Mouse (Mus musculus) CD4-positive, CD25-positive, alpha-beta regulatory T cell, adult 4 months (primary cell): Measurements from ENCODE around the gene Zfp637. TPM values are rescaled to one million over a fixed set of nuclear protein-coding genes. Genes with fewer than 3 reads are reported as not detected.
A peak's percentile ranks its signal among the peaks of the same experiment; 100 is the strongest.
"Not testable (repeated sequence)": the region's sequence is repeated elsewhere in the genome, so short reads cannot be mapped to it uniquely, and the experiment has no call there.

Experiments used
- ATAC-seq: one replicate; pipeline ENCODE4 v1.8.0; 2017
- polyA plus RNA-seq, 2 experiments: library from polyadenylated mRNA; unstranded; fragments of 100-300 nt; shearing (Covaris generic); gene quantifications; one replicate each; pipeline ENCODE4 v1.2.1; 2017

Zfp637 gene
- polyA plus RNA-seq: 10 to 100 TPM; 34.4 to 40.9 TPM

DNA sequence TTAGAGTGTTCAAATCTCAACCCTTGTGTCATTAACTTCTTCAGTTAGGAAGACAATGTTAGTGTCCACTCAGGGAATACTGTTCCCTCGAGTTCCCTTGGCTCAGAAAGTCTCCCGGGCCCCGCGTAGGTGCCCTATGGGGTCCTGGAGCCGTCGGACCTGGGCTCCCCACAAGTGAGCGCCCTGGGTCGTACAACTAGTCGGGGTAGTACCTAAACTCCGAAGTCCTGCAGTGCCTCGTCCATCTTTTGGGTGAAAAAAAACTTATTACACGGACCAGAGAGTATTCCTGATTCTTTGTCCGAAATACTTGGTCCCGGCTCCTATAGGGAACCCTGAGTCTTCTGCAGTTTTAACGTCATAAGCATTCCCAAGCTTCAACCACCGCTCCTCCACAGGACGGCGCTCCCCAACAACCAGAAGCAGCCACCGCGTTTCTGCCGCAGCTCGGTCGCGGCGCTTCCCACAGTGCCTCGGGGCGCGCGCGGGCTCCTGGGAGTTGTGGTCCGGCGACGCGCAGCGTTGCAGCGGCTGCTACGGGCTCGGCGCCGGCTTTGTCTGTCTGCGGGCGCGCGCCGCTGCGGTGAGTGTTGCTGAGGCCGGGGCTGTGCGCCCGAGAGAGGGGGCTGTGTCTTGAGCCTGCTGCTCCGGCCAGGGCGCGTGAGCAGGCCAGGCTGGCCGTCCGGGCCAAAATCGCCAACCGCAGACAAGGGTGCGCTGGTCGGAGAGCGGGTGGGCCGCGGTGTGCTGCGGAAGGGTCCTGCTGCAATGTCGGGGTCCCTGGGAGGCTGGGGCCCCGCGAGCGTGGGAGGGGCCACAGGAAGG, at the start of gene Zfp637:
Gene Zfp637, plus strand, starts transcription at position 495 of the 825 bp plus-strand sequence.
- ATAC-seq: peak; percentile 98

DNA sequence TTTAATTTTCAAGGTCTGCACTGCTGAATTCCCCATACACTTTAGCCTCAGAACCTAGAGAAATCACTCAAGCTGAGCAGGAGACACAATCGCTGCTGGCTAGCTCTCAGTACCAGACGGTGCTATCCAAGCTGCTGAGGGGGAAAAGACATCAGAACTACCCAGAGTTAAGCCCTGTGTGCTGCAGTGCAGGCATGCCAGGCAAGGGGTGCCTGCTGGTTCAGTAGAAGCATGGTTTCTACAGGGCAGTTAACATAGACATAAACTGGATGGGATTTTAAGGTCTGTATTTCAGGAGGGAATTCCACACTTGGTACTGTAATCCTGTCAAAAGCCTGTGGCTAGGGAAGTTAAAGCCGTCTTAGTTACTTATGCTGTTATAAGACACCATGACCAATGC, 45.7 kb upstream of the Zfp637 start:
- ATAC-seq: no peak

DNA sequence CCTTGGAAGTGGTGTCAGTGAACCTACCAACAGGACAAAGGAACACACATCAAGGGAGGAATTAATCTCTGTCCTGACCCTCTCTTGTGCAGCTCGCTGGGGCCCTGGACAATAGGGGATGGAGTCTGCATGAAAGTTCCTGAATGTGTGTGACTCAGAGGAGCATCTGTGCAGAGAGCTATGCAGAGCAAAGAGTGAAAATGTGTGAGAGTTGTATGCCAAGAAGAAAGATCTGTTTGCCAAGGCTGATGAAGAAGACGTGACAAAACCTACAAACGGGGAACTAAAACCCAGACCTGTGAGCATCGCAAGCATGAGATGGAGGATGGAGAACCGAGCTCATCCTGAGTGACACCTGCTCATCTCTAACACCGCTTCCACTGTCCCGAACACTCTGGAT, 40.2 kb upstream of the Zfp637 start:
- no peak for ATAC-seq

DNA sequence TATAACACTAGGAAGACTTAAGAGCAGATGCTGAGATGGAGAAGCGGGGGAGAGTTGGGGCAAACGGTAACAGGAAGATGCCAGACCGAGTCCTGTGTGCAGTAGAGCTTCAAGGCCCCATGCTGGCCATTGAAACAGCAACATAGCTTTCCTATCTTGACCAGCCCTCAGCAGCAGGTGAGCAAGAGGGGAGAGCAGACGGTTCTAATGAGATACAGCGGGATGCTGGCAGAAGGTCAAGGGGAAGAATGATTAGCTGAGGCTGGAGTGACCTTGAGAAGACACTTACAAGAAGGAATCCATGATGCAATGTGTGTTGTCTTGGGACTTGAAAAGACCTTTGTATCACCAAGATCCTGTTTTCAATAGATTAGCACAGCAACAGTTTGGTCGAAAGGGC, 39.2 kb upstream of the Zfp637 start:
- no peak for ATAC-seq

DNA sequence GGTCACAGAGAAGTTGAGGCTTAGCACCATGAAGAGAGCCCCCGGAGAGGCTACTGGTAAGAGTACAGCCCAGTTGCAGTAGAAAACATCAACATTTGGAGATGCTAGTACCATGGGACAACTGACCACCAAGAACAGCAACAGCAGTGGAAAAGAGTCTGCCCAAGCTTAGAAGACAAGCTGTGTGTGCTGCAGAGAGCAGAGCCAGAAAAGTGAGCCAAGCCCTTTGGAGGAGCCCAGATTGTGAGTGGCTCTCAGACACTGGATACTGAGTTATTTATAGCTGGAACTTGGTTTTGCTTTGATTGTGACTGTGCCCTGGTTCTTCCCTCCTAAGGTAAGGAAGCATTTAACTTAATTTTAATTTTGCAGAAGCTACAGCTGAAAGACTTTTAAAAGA, 33.2 kb upstream of the Zfp637 start:
- ATAC-seq: no peak

DNA sequence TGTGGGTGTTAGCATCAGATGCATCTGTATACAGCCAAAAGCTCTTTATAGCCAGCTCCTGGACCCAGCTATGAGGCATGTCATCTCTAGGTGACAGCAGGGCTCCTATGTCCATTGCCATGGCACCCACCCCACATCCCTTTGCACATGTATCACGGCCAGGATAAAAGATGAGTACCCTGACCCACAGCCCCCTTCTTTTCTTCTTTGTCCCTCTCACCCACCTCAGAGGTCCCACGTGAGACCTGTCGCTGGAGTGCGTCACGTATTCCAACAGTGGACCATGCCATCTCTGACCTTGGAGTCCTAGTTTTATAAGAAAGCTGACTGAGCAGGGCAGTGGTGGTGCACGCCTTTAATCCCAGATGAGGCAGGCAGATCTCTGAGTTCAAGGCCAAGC, 31.2 kb upstream of the Zfp637 start:
- ATAC-seq: no peak

DNA sequence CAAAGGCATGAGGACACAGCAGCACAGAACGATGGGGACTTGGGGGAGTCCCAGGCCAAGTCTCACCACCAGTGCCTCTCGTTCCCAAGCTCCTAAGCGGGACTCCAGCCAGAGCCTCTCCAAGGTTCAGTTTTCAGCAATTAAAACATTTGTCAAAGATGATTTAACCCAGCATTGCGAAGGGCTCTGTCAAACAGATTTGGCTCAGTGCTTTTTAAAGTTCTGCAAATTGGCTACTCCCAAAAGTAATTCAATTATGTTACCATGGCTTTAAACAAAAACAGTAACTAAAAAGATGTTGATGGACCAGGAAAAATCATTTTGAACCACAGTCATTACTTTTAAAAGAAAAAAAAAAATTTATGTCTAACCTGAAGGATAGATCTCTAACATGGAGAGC, 30.3 kb upstream of the Zfp637 start:
- ATAC-seq: no peak

DNA sequence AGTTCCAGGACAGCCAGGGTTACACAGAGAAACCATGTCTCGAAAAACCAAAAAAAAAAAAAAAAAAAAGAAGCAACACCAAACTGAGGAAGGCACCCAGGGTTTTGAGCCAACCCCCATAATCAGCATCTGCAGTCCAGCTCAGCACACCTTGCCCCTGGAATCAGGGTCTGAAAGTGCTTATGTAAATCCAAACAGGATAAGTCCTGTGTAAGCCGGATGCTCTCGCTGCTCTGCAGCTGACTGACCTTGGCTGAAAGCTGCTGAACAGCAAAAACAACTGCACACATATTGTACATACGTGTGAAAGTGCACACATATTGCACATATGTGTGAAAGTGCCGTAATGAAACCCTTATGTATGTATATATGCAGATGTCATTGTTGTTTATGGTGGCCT, 29.7 kb upstream of the Zfp637 start:
- no peak for ATAC-seq

DNA sequence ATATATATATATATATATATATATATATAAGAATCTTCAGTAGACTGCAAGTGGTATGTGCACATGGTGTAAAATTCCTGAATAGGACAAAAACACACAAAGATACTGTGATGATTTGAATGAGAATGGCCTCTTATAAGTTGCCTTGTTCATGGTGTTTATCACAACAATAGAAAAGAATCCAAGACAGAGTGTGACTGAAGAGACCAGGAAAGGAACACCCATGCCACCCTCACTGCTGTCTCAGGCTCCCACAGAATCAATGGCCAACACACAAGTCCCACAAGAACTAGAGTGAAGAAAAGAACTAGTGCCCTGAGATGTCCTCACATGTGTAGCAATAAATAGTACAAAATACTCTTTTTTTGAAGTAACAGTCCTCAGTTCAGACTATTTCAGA, 26.3 kb upstream of the Zfp637 start:
- no peak for ATAC-seq

DNA sequence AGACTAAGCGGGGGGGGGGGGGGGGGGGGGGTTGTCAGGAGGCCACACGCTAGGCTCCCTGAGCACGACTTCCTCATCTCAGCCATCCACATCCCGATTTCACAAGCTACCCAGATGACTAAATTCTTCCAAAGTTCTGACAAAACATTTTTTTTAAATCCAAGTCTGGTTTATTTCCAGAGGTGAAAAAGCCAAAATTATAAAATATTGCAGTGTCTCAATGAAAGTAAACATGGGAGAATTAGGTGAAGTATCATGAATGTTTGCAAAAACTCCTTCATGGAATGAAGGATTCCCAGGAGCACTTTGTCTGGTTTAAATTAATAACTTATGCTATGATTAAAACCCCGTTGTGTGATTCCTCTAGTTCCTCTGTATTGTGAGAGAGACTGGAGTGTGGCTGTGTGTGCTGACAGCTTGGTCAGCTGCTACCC, 23.9 kb upstream of the Zfp637 start:
- ATAC-seq: no peak

DNA sequence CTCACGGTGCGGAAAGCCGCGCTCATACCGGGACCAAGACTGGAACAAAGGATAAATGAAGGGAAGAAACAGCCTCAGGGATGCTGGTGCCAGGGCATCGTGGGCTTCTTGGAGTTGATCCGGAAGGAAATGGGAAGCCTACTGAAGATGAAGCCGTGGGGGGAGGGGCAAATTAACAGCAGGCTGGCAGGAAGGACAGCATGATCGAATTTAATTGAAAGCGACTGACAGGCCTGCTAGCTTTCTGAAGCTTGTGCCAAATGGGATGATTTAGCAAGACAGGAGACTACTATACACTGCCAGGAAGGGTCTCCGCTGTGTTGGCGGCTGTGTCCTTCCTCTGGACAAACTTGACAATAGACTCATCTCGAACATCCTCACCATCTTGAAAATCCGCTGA, 20.7 kb upstream of the Zfp637 start:
- ATAC-seq: no peak

DNA sequence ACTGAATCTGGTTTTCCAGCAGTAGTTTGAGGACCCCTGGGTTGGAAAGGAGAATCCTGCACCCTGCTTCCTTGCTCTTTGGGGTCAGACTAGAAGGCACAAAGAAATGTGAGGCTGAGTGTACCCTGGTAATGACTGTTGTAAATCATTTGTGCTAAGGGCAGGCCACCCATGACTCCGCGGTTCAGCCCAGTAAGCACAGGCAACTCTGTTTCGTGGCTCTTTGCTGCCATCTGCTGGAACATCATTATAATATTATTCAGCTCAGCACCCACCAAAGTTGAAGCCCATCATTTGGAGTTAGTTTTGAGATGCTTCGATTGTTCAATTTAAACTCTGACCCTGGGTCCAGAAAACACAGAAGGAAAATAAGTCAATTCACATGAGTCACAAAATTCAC, 15.6 kb upstream of the Zfp637 start:
- peak; percentile 74 for ATAC-seq

DNA sequence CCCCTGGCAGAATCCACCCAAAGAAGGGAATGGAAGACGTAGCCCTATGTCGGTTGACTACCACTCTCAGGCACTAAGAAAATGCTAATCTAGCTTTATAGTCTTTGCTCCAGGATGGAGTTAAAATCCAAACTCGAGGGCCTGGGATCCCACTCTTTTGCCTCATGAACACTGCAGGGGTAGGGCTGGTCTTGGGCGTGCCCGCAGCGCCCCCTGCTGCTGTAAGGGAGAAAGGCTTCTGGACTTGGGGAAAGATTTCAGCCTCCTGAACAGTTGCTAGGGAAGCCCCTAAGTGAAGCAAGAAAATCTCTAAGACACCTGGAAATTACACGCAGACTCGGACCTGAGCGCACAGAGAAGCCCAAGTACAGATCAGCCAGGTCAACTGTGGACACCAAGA, 12.7 kb upstream of the Zfp637 start:
- no peak for ATAC-seq

DNA sequence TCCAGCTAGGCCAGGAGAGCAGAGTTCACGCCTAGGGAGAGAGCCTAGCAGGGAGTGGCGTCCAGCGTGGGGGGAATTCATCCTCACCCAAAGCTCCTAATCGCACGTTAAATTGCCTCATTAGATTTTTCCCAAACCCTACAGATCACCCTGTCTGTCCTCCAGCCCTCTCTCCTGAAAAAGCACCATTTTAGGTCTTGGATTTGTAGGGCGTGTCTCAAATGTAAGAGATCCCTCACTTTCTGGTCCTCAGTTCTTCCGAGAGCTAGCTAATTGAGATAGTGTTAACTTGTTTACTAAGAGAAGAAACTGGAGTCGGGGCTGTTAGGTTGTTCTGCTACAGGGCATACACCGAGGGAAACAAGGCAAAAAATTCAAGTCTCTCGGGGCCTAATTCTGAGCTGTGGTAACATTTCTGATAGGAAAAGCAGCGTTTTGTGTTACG, 553 bp downstream of the Zfp637 start:
- no peak for ATAC-seq

DNA sequence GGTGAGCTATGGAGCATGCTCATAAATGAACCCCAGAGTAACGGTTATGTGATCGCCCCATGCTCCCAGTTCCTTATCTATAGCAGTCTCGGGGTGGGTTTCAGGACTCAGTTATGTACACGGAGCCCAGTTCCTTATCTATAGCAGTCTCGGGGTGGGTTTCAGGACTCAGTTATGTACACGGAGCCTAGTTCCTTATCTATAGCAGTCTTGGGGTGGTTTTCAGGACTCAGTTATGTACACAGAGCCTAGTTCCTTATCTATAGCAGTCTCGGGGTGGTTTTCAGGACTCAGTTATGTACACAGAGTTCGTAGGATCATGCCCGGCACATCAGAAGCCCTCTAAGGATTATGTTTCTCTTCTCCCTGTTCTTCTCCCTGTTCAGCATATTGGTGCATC, 3.6 kb downstream of the Zfp637 start:
- ATAC-seq: no peak

DNA sequence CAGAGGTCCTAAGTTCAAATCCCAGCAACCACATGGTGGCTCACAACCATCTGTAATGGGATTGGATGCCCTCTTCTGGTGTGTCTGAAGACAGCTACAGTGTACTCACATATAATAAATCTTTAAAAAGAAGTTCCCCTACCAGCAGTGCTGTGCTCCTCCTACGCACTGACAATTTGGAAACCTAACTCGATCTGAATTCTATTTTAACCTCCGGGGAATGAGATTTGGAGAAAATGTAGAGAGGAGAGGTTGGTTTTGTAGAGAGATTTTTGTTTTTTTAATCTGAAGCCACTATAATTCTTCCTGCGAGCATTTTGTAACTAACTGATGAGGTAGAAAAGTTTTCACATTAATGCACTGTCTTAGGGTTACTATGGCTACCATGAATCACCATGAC, 5.7 kb downstream of the Zfp637 start:
- ATAC-seq: not testable (repeated sequence)

DNA sequence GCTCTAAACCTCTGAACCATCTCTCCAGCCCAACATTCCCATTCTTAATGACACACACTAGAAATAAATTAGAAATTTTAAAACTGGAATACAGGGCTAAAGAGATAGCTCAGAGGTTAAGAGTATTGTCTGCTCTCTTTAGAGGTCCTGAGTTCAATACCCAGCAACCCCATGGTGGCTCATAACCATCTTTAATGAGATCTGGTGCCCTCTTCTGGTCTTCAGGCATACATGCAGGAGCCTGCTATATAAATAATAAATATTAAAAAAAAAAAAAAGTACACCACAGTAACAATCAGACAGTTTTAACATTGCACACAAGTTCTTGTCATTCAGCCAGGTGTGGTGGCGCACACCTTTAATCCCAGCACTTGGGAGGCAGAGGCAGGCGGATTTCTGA, 6.8 kb downstream of the Zfp637 start:
- ATAC-seq: no peak

DNA sequence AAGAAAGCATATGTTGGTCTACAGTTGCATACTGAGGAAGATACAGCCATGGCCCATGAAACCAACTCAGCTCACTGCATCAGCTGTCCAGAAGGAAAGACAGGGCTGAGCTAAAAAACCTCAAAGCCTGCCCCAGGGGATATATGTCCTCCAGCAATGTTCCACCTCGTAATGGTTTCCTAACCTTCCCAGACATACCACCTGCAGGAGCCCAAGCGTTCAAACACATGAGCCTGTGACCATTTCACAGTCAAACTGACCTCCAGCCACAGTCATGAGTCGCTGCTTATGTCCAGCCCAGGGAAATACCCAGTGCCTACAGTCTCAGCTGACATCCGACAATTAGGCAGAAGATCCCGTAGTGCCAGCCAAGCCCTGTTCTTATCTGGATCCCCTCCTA, 7.6 kb downstream of the Zfp637 start:
- no peak for ATAC-seq

DNA sequence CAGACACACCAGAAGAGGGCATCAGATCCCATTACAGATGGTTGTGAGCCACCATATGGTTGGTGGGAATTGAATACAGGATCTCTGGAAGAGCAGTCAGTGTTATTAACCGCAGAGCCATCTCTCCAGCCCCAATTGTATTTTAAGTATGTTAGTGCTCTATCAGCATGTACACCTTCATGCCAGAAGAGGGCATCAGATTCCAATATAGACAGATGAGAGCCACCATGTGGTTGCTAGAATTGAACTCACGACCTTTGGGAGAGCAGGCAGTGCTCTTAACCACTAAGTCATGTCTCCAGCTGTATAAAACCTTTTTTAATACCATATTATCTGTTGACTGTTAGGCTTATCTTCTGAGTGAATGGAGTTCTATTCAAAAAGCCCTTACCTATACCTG, 10.8 kb downstream of the Zfp637 start:
- peak; percentile 83 for ATAC-seq

DNA sequence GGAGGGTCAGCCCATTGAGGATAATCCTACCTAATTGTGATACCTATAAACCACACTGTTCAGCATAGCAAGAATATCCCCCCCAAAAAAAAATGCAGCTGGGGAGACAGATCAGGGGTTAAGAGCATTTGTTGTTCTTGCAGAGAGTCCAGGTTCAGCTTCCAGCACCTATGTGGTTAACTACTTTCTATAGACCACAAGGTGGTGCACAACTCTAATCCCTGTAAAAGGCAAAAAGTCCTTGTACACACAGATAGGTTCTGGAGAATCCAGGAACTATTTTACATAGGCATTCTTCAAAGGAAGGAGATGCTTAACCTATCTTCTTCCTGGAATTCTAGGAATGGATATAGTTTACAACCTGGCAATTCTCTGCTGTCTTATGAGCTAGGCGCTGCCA, 17.0 kb downstream of the Zfp637 start:
- no peak for ATAC-seq

DNA sequence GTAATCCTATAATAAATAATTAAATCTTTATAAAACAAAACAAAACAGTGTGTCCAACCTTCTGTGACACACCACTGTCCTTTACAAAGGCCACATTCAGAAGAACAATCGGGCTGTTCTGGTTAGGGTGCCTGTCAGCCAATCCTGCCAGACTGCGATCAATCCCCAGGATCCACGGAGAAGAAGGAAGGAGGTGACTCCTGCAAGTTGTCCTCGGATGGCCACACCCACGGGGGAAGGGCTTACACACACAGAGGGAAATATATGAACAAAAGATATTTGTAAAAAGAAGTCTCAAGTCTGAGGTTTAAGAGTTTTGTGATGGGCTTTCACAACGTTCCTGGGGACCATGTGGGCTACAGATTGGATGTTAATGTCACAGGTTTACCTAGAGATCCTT, 20.9 kb downstream of the Zfp637 start, which contains the start of gene Zfp239:
Gene Zfp239, plus strand, starts transcription at position 253 of the 400 bp plus-strand sequence.
- ATAC-seq: no peak

DNA sequence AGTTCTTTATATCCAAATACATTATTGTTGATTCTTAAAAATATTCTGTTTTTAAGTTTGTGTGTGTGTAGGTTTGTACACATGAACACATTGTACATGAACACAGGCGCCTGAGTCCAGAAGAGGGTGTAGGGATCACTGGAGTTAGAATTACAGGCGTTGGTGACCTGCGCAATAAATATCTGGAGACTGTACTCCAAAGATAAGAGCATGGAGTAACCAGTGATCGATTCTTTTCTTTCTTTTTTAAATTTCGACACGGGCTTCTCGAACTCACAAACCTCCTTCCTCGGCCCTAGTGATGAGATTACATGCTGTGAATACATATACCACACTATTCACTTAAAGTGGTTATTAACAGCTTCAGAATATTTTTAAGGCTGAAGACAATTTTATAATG, 21.5 kb downstream of the Zfp637 start:
- ATAC-seq: no peak

DNA sequence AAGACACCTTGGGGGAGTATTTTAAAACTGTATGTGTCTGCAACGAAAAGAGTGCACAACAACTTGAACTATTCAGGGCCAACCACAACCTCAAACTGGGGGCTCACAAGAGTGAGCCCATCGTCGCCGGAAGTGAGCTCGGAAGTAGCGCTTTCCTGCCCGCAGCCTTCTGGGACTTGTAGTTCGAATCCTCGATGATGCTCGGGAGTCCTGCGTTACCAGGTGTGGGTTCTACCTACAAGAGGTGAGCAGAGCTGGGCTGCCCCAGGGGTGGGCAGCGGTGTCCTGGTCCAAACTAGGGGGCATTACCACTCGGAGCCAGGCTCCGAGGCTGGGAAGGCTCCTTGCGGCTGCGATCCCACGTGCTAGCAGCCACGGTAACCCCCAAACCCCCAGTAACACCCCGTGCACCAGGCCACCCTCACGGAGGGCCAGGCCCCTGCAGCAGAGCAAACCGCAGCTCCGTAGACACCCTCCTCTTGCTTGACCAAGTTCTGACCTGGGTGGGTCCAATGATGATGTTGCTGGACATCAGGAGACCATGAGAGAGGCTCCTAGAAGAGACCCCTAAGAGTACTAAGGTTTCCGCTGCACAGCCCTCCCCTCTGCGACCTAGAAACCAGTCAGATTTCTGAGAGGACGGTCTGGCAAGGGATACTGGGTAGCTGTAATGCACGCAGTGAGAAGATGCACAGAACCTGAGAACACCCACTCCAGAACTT, 22.1 kb downstream of the Zfp637 start:
- ATAC-seq: peak; percentile 98

DNA sequence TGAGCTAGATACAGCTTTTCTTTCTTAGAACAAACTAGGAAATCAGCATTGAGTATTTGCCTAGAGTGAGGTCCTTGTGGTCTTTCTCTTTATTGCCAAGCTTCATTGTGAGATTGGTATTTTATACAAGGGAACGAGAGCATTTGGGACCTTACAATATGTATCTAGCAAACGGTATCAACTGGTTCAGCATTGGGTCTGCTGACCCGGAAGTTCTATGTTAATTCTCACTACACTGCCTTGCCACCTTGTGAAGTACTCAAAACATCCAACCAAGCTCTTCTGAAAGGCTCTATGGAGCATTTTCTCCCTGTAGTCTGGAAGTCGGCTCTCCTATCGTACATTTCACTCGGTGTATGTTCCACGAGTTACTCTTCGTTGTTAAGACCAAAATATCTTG, 22.8 kb downstream of the Zfp637 start:
- no peak for ATAC-seq
